Mouse (Mus musculus) lung, adult 2 months (tissue): ENCODE data around the gene Cse1l.

Source experiments
- CTCF ChIP-seq: fragments of 200-500 bp; IDR thresholded peaks from 2 replicates; pipeline ENCODE4 v1.5.1; 2011; ENCODE audit warnings: mild to moderate bottlenecking, low read length, control low read depth; ENCODE audit not compliant: insufficient read depth
- POLR2A ChIP-seq: fragments of 200-500 bp; IDR thresholded peaks from 2 replicates; pipeline ENCODE4 v1.6.1; 2011; ENCODE audit warnings: low read depth, mild to moderate bottlenecking, control low read depth, low read length, borderline replicate concordance; ENCODE audit errors: extremely low read depth

DNA sequence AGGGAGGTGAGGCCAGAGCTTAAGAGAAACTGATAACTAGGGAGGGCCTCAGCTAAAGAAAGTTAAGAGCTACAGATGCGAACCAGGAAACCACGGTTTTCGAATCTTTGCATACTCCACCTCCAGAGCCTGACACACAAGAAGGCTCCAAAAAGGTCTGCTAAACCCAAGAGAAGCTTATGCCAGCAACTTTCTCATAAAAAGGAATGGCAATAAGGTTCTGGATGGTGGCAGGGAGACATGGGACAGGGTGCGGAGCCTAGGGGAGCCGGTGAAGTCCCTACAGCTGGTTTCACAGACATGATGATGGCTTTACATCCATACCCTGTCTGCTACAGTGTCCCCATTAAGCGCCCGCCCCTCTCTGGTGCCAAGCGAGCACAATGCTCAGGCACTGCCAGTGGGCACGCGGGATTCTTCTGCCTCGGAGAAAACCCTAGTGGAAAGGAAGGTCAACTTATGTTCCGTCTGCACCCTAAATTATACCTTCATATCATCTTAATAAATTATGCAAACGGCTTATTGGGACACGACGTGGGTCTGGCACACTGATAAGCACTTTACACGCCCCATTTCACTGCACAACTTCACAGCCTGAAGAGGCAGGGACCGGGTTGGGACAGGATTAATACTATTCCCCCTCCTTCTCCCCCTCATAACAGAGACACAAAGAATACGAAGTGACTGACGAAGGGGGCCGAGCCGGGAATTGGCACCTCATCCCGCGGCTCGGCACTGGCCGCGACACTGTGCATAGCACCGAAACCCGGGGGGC, 89.4 kb downstream of the Cse1l start:
- TF ChIP-seq POLR2A (no peak), CTCF (no peak)
